Mouse (Mus musculus) MEL (cell line): Measurements from ENCODE around the gene Pgpep1. TPM values are rescaled to one million over a fixed set of nuclear protein-coding genes. Genes with fewer than 3 reads are reported as not detected.

Source experiments
- DNase-seq: peaks from one replicate; pipeline ENCODE4 v3.0.0; 2011; ENCODE audit warnings: low read depth, low spot score
- H3K27ac ChIP-seq: 2 replicates; pipeline ENCODE4 v1.5.1; 2012; ENCODE audit warnings: low read depth, mild to moderate bottlenecking, control low read depth, low read length, moderate library complexity; ENCODE audit not compliant: control insufficient read depth
- H3K27me3 ChIP-seq, 2 experiments: fragments of 150-350 bp in 1 of 2; sonication (generic) in 1 of 2; 2 replicates each; pipeline ENCODE4 v1.6.1; 2012; ENCODE audit warnings: low read length in 2 of 2, mild to moderate bottlenecking in 2 of 2, improper control_type of control experiment in 1 of 2, moderate library complexity in 1 of 2; ENCODE audit not compliant: insufficient read depth in 2 of 2, control insufficient read depth in 1 of 2
- H3K36me3 ChIP-seq, 2 experiments: 2 replicates each; pipeline ENCODE4 v1.6.1; 2012 to 2014; ENCODE audit warnings: low read length in 2 of 2, improper control_type of control experiment in 1 of 2, inconsistent platforms in 1 of 2, mild to moderate bottlenecking in 1 of 2; ENCODE audit not compliant: insufficient read depth in 2 of 2, control insufficient read depth in 1 of 2
- H3K4me1 ChIP-seq, 2 experiments: fragments of 150-350 bp in 1 of 2; sonication (generic) in 1 of 2; 2 replicates each; pipeline ENCODE4 v1.6.1; 2012; ENCODE audit warnings: low read length in 2 of 2, improper control_type of control experiment in 1 of 2, mild to moderate bottlenecking in 1 of 2; ENCODE audit not compliant: insufficient read depth in 2 of 2, control insufficient read depth in 1 of 2
- H3K4me3 ChIP-seq, 2 experiments: fragments of 150-350 bp in 1 of 2; sonication (generic) in 1 of 2; 2 replicates each; pipeline ENCODE4 v1.5.1; 2012; ENCODE audit warnings: low read depth in 2 of 2, low read length in 2 of 2, mild to moderate bottlenecking in 2 of 2, moderate library complexity in 2 of 2, control low read depth in 1 of 2, improper control_type of control experiment in 1 of 2; ENCODE audit not compliant: control insufficient read depth in 1 of 2, insufficient read depth in 1 of 2
- H3K79me2 ChIP-seq: 2 replicates; pipeline ENCODE4 v1.6.1; 2012; ENCODE audit warnings: mild to moderate bottlenecking, low read length, moderate library complexity; ENCODE audit not compliant: control insufficient read depth, poor library complexity, insufficient read depth
- H3K9ac ChIP-seq: 2 replicates; pipeline ENCODE4 v1.6.1; 2012; ENCODE audit warnings: low read depth, mild to moderate bottlenecking, control low read depth, low read length, moderate library complexity; ENCODE audit not compliant: control insufficient read depth, poor library complexity, severe bottlenecking
- H3K9me3 ChIP-seq: fragments of 150-350 bp; sonication (generic); replicated peaks from 2 replicates; pipeline ENCODE4 v1.6.1; 2012; ENCODE audit warnings: mild to moderate bottlenecking, low read length, improper control_type of control experiment, moderate library complexity; ENCODE audit not compliant: insufficient read depth
- BHLHE40 ChIP-seq: IDR thresholded peaks from 2 replicates; pipeline ENCODE4 v1.6.1; 2012; ENCODE audit warnings: low read depth, mild to moderate bottlenecking, inconsistent platforms, low read length, improper control_type of control experiment, borderline replicate concordance
- CHD2 ChIP-seq: IDR thresholded peaks from 2 replicates; pipeline ENCODE4 v1.6.1; 2011; ENCODE audit warnings: low read length, improper control_type of control experiment
- ELF1 ChIP-seq: IDR thresholded peaks from 2 replicates; pipeline ENCODE4 v1.6.1; 2014; ENCODE audit warnings: low read depth, mild to moderate bottlenecking, inconsistent platforms, low read length, improper control_type of control experiment, moderate library complexity
- ETS1 ChIP-seq: IDR thresholded peaks from 2 replicates; pipeline ENCODE4 v1.6.1; 2012; ENCODE audit warnings: low read depth, mild to moderate bottlenecking, inconsistent platforms, low read length, improper control_type of control experiment, moderate library complexity
- GABPA ChIP-seq: IDR thresholded peaks from 2 replicates; pipeline ENCODE4 v1.6.1; 2012; ENCODE audit warnings: low read depth, mild to moderate bottlenecking, inconsistent platforms, low read length, improper control_type of control experiment, moderate library complexity
- GATA1 ChIP-seq: IDR thresholded peaks from 2 replicates; pipeline ENCODE4 v1.6.1; 2011; ENCODE audit warnings: low read depth, low read length, improper control_type of control experiment
- HCFC1 ChIP-seq: IDR thresholded peaks from 2 replicates; pipeline ENCODE4 v1.6.1; 2012; ENCODE audit warnings: low read depth, mild to moderate bottlenecking, inconsistent platforms, low read length, improper control_type of control experiment, moderate library complexity
- JUND ChIP-seq: IDR thresholded peaks from 2 replicates; pipeline ENCODE4 v1.6.1; 2011; ENCODE audit warnings: low read depth, mild to moderate bottlenecking, improper control_type of control experiment, low read length
- KAT2A ChIP-seq: conservative IDR thresholded peaks from 2 replicates; pipeline ENCODE4 v1.6.1; 2012; ENCODE audit warnings: low read depth, low read length, improper control_type of control experiment, inconsistent platforms
- MAX ChIP-seq: IDR thresholded peaks from 2 replicates; pipeline ENCODE4 v1.6.1; 2011; ENCODE audit warnings: low read length, improper control_type of control experiment
- MAZ ChIP-seq: IDR thresholded peaks from 2 replicates; pipeline ENCODE4 v1.6.1; 2012; ENCODE audit warnings: low read depth, mild to moderate bottlenecking, inconsistent platforms, low read length, improper control_type of control experiment
- MEF2A ChIP-seq: IDR thresholded peaks from 2 replicates; pipeline ENCODE4 v1.6.1; 2014; ENCODE audit warnings: low read depth, mild to moderate bottlenecking, inconsistent platforms, low read length, improper control_type of control experiment; ENCODE audit not compliant: poor library complexity, insufficient replicate concordance, severe bottlenecking; ENCODE audit errors: extremely low read depth
- MXI1 ChIP-seq: IDR thresholded peaks from 2 replicates; pipeline ENCODE4 v1.6.1; 2011; ENCODE audit warnings: mild to moderate bottlenecking, low read depth, low read length, improper control_type of control experiment
- MYB ChIP-seq: IDR thresholded peaks from 2 replicates; pipeline ENCODE4 v1.6.1; 2011; ENCODE audit warnings: mild to moderate bottlenecking, low read depth, low read length, improper control_type of control experiment
- NELFE ChIP-seq: IDR thresholded peaks from 2 replicates; pipeline ENCODE4 v1.6.1; 2011; ENCODE audit warnings: low read depth, low read length, improper control_type of control experiment
- NRF1 ChIP-seq: IDR thresholded peaks from 2 replicates; pipeline ENCODE4 v1.6.1; 2014; ENCODE audit warnings: low read depth, mild to moderate bottlenecking, inconsistent platforms, low read length, improper control_type of control experiment, moderate library complexity; ENCODE audit not compliant: poor library complexity, insufficient read depth, severe bottlenecking
- POLR2A ChIP-seq, 2 experiments: IDR thresholded peaks; 2 replicates each; pipeline ENCODE4 v1.6.1; 2011 to 2012; ENCODE audit warnings: low read length in 2 of 2, mild to moderate bottlenecking in 2 of 2, control low read depth in 1 of 2, improper control_type of control experiment in 1 of 2, low read depth in 1 of 2, moderate library complexity in 1 of 2; ENCODE audit not compliant: control insufficient read depth in 1 of 2, insufficient read depth in 1 of 2, poor library complexity in 1 of 2
- POLR2AphosphoS2 ChIP-seq: IDR thresholded peaks from 2 replicates; pipeline ENCODE4 v1.6.1; 2011; ENCODE audit warnings: low read length, improper control_type of control experiment
- RCOR1 ChIP-seq: IDR thresholded peaks from 2 replicates; pipeline ENCODE4 v1.6.1; 2012; ENCODE audit warnings: low read depth, mild to moderate bottlenecking, inconsistent platforms, low read length, improper control_type of control experiment
- SIN3A ChIP-seq: IDR thresholded peaks from 2 replicates; pipeline ENCODE4 v1.6.1; 2012; ENCODE audit warnings: low read length, improper control_type of control experiment, inconsistent platforms
- TAL1 ChIP-seq: IDR thresholded peaks from 2 replicates; pipeline ENCODE4 v1.6.1; 2012; ENCODE audit warnings: mild to moderate bottlenecking, inconsistent platforms, low read length, moderate library complexity, mixed read lengths
- TBP ChIP-seq: IDR thresholded peaks from 2 replicates; pipeline ENCODE4 v1.8.0; 2011; ENCODE audit warnings: low read depth, low read length, improper control_type of control experiment
- TCF12 ChIP-seq: IDR thresholded peaks from 2 replicates; pipeline ENCODE4 v1.6.1; 2014; ENCODE audit warnings: low read depth, mild to moderate bottlenecking, inconsistent platforms, low read length, improper control_type of control experiment, moderate library complexity
- UBTF ChIP-seq: IDR thresholded peaks from 2 replicates; pipeline ENCODE4 v1.6.1; 2012; ENCODE audit warnings: low read depth, mild to moderate bottlenecking, inconsistent platforms, low read length, improper control_type of control experiment, moderate library complexity, borderline replicate concordance; ENCODE audit not compliant: insufficient read depth
- USF1 ChIP-seq: IDR thresholded peaks from 2 replicates; pipeline ENCODE4 v1.6.1; 2014; ENCODE audit warnings: low read depth, mild to moderate bottlenecking, inconsistent platforms, low read length, improper control_type of control experiment, moderate library complexity
- USF2 ChIP-seq, 2 experiments: IDR thresholded peaks; 2 replicates each; pipeline ENCODE4 v1.6.1; 2011 to 2012; ENCODE audit warnings: improper control_type of control experiment in 2 of 2, low read length in 2 of 2, borderline replicate concordance in 1 of 2, inconsistent platforms in 1 of 2, low read depth in 1 of 2, mild to moderate bottlenecking in 1 of 2; ENCODE audit not compliant: insufficient read depth in 1 of 2
- ZC3H11A ChIP-seq: IDR thresholded peaks from 2 replicates; pipeline ENCODE4 v1.6.1; 2012; ENCODE audit warnings: low read depth, mild to moderate bottlenecking, inconsistent platforms, low read length, improper control_type of control experiment
- ZKSCAN1 ChIP-seq: IDR thresholded peaks from 2 replicates; pipeline ENCODE4 v1.6.1; 2012; ENCODE audit warnings: low read depth, mild to moderate bottlenecking, inconsistent platforms, low read length, improper control_type of control experiment, moderate library complexity
- ZMIZ1 ChIP-seq: IDR thresholded peaks from 2 replicates; pipeline ENCODE4 v1.6.1; 2012; ENCODE audit warnings: low read depth, mild to moderate bottlenecking, inconsistent platforms, low read length, improper control_type of control experiment, moderate library complexity
- ZNF384 ChIP-seq: IDR thresholded peaks from 2 replicates; pipeline ENCODE4 v1.6.1; 2012; ENCODE audit warnings: low read depth, mild to moderate bottlenecking, inconsistent platforms, low read length, improper control_type of control experiment
- polyA plus RNA-seq, 2 experiments: library from polyadenylated mRNA; stranded (reverse) in 1 of 2; unstranded in 1 of 2; fragments of >175 nt in 1 of 2; fragments of >200 nt in 1 of 2; gene quantifications; 2 replicates each; pipeline versions ENCODE4 v1.2.1 to v1.2.4; 2012; ENCODE audit warnings: low replicate concordance in 2 of 2, low read depth in 1 of 2; ENCODE audit not compliant: insufficient read length in 2 of 2, insufficient read depth in 1 of 2, missing spikeins in 1 of 2
- total RNA-seq: library from RNA; depleted of rRNA; stranded (reverse); fragments of 300-350 nt; gene quantifications from 2 replicates; pipeline ENCODE4 v1.2.3, GENCODE M21; 2012

Gene Pgpep1
- total and polyA plus RNA-seq, 3 experiments, result 12.6 to 19.5 TPM; not detected in 1

- TF ChIP-seq GABPA (no peak), GATA1 (no peak), TBP (no peak), TAL1 (no peak), HCFC1 (0 out of 2 replicates have a peak, but pooled peaks have one; percentile 10), ETS1 (no peak), USF2 (IDR thresholded peaks at IDR 0.05; ENCODE audit: borderline replicate concordance in 1 of 2, insufficient read depth in 1 of 2, low read depth in 1 of 2, low read length in 2 of 2) (no peak), MYB (no peak), ELF1 (no peak), BHLHE40 (no peak; the same call in 1 of the 2 replicates), ZKSCAN1 (no peak), NRF1 (0 out of 2 replicates have a peak, but pooled peaks have one; percentile 25), TCF12 (no peak), JUND (no peak), MEF2A (no peak), KAT2A (no peak)
Observed at GRCm38 (mm10) chr8:70608749-70609367, 51.3 kb downstream of the Pgpep1 start, which contains the start of gene Ssbp4 (continued).

GRCm38 (mm10) chr8:70607898-70608748 lies 52.1 kb downstream of the Pgpep1 start:
- Histone ChIP-seq H3K79me2 (peaks cover 29% of the 10 kb centered on the region), H3K9me3 (no peaks in the 10 kb centered on the region), H3K27ac (peak overlapping the region; percentile 87), H3K4me1 (peaks cover 0 to 8% of the 10 kb centered on the region in 2 experiments; a peak in 3 of 4 replicates), H3K4me3 (peak overlapping the region; percentile 88 to 92), H3K27me3 (no peaks in the 10 kb centered on the region), H3K9ac (peak overlapping the region; percentile 96), H3K36me3 (no peaks in the 10 kb centered on the region; a peak in 1 of 4 replicates)
- DNase-seq, result peak; percentile 90
- TF ChIP-seq ETS1, result peak; percentile 31; the same call in 1 of the 2 replicates
- TF ChIP-seq TBP, result peak; percentile 50; the same call in 1 of the 2 replicates
- TF ChIP-seq ZMIZ1, result 0 out of 2 replicates have a peak, but pooled peaks have one; percentile 27
- TF ChIP-seq RCOR1, result no peak
- TF ChIP-seq USF2 (IDR thresholded peaks at IDR 0.05; ENCODE audit: borderline replicate concordance in 1 of 2, insufficient read depth in 1 of 2, low read depth in 1 of 2, low read length in 2 of 2), result no peak
- peak; percentile 53 to 67 for TF ChIP-seq POLR2A (IDR thresholded peaks at IDR 0.05; ENCODE audit: control insufficient read depth in 1 of 2, insufficient read depth in 1 of 2, low read depth in 1 of 2, low read length in 2 of 2, poor library complexity in 1 of 2)
- TF ChIP-seq SIN3A, result peak; percentile 64
- TF ChIP-seq USF1, result no peak
- TF ChIP-seq NELFE, result peak; percentile 64
- TF ChIP-seq ZC3H11A, result peak; percentile 32
- peak; percentile 63; the same call in 1 of the 2 replicates for TF ChIP-seq MAX
- peak; percentile 89 for TF ChIP-seq MAZ
- TF ChIP-seq POLR2AphosphoS2, result no peak
- TF ChIP-seq MEF2A, result no peak
- TF ChIP-seq HCFC1, result peak; percentile 51
- peak; percentile 23; the same call in 1 of the 2 replicates for TF ChIP-seq MXI1
- TF ChIP-seq UBTF, result no peak
- no peak for TF ChIP-seq MYB
- no peak for TF ChIP-seq ZNF384
- peak; percentile 71 for TF ChIP-seq CHD2
- peak; percentile 48; the same call in 1 of the 2 replicates for TF ChIP-seq ELF1
